Mouse (Mus musculus) ES-E14 (cell line): ENCODE data around the gene Cdyl. TPM values are rescaled to one million over a fixed set of nuclear protein-coding genes. Genes with fewer than 3 reads are reported as not detected.

Experiments
- DNase-seq: peaks from one replicate; pipeline ENCODE4 v3.0.0-alpha.2; 2013; ENCODE audit warnings: low read depth, low spot score
- H3K27ac ChIP-seq: 2 replicates; pipeline ENCODE4 v1.5.1; 2012; ENCODE audit warnings: low read depth, mild to moderate bottlenecking, low read length, moderate library complexity, mixed read lengths; ENCODE audit not compliant: poor library complexity, insufficient read depth, severe bottlenecking
- H3K36me3 ChIP-seq: 2 replicates; pipeline ENCODE4 v1.6.1; 2012; ENCODE audit warnings: mild to moderate bottlenecking, low read length, moderate library complexity, mixed read lengths; ENCODE audit not compliant: control insufficient read depth, poor library complexity, insufficient read depth, severe bottlenecking
- H3K4me1 ChIP-seq, 2 experiments: fragments of 150-350 bp in 1 of 2; sonication (generic) in 1 of 2; 2 replicates each; pipeline ENCODE4 v1.6.1; 2012; ENCODE audit warnings: low read length in 2 of 2, mild to moderate bottlenecking in 1 of 2, mixed read lengths in 1 of 2; ENCODE audit not compliant: control insufficient read depth in 2 of 2, insufficient read depth in 2 of 2, poor library complexity in 1 of 2
- H3K4me3 ChIP-seq, 2 experiments: fragments of 150-350 bp in 1 of 2; sonication (generic) in 1 of 2; 2 replicates each; pipeline ENCODE4 v1.5.1; 2012; ENCODE audit warnings: low read length in 2 of 2, low read depth in 1 of 2, mild to moderate bottlenecking in 1 of 2, mixed read lengths in 1 of 2; ENCODE audit not compliant: insufficient read depth in 1 of 2, poor library complexity in 1 of 2, severe bottlenecking in 1 of 2
- H3K9ac ChIP-seq: 2 replicates; pipeline ENCODE4 v1.6.1; 2012; ENCODE audit warnings: low read depth, mild to moderate bottlenecking, low read length, mixed read lengths; ENCODE audit not compliant: poor library complexity, insufficient read depth, severe bottlenecking
- H3K9me3 ChIP-seq: fragments of 150-350 bp; sonication (generic); 2 replicates; pipeline ENCODE4 v1.6.1; 2012; ENCODE audit warnings: low read depth, mild to moderate bottlenecking, low read length; ENCODE audit not compliant: control insufficient read depth, insufficient read depth
- CHD2 ChIP-seq: IDR thresholded peaks from 2 replicates; pipeline ENCODE4 v1.6.1; 2014; ENCODE audit warnings: mild to moderate bottlenecking, low read depth, low read length, inconsistent platforms
- HCFC1 ChIP-seq: IDR thresholded peaks from 2 replicates; pipeline ENCODE4 v1.6.1; 2012; ENCODE audit warnings: low read length, inconsistent platforms, borderline replicate concordance; ENCODE audit not compliant: insufficient read depth
- MAFK ChIP-seq: IDR thresholded peaks from 2 replicates; pipeline ENCODE4 v1.6.1; 2014; ENCODE audit warnings: mild to moderate bottlenecking, low read depth, low read length, inconsistent platforms; ENCODE audit not compliant: insufficient read depth
- ZC3H11A ChIP-seq: IDR thresholded peaks from 2 replicates; pipeline ENCODE4 v1.6.1; 2012; ENCODE audit warnings: low read depth, mild to moderate bottlenecking, inconsistent platforms, low read length, borderline replicate concordance
- ZNF384 ChIP-seq: IDR thresholded peaks from 2 replicates; pipeline ENCODE4 v1.6.1; 2012; ENCODE audit warnings: low read depth, low read length, inconsistent platforms
- in situ Hi-C, 2 experiments: fragments of 600-800 bp; cut with MboI; formaldehyde crosslinking; loops; one replicate each; pipeline ENCODE4 v1.15.1; 2025; ENCODE audit warnings: low sequenced_read_pairs in 2 of 2, inconsistent platforms in 1 of 2; ENCODE audit not compliant: unreplicated experiment in 2 of 2
- total RNA-seq: library from RNA; depleted of rRNA; stranded (reverse); fragments of 300-350 nt; gene quantifications from 2 replicates; pipeline ENCODE4 v1.2.3, GENCODE M21; 2012

Cdyl gene
- total RNA-seq, 1 experiment, result 20.3 TPM

GRCm38 (mm10) chr13:35647132-35647823, 12.4 kb upstream of the Cdyl start:
- TF ChIP-seq CHD2 (no peak), ZC3H11A (no peak), MAFK (no peak), HCFC1 (no peak)
- H3K27ac ChIP-seq, result no peak overlapping the region
- H3K9ac ChIP-seq, result no peak overlapping the region
- no peaks in the 10 kb centered on the region for H3K9me3 ChIP-seq
- H3K4me1 ChIP-seq, result no peaks in the 10 kb centered on the region
- no peak overlapping the region for H3K4me3 ChIP-seq
- in situ Hi-C loops, result no loop called here
- H3K36me3 ChIP-seq, result no peaks in the 10 kb centered on the region
- DNase-seq, result no peak

GRCm38 (mm10) chr13:35650284-35650872, 9.3 kb upstream of the Cdyl start:
- Histone ChIP-seq H3K4me3 (no peak overlapping the region), H3K9ac (no peak overlapping the region), H3K36me3 (no peaks in the 10 kb centered on the region), H3K4me1 (no peaks in the 10 kb centered on the region), H3K9me3 (no peaks in the 10 kb centered on the region), H3K27ac (no peak overlapping the region)
- in situ Hi-C loops, result no loop called here
- TF ChIP-seq HCFC1 (no peak), ZC3H11A (no peak), CHD2 (no peak), MAFK (no peak), ZNF384 (no peak)
- no peak for DNase-seq

GRCm38 (mm10) chr13:35652851-35653250, 6.8 kb upstream of the Cdyl start:
- no peak overlapping the region for H3K9ac ChIP-seq
- H3K4me3 ChIP-seq, result no peak overlapping the region
- H3K36me3 ChIP-seq, result no peaks in the 10 kb centered on the region
- no peaks in the 10 kb centered on the region for H3K4me1 ChIP-seq
- TF ChIP-seq HCFC1 (no peak), MAFK (no peak), ZC3H11A (no peak), ZNF384 (no peak), CHD2 (no peak)
- no peaks in the 10 kb centered on the region for H3K9me3 ChIP-seq
- in situ Hi-C loops, result no loop called here
- no peak overlapping the region for H3K27ac ChIP-seq
- no peak for DNase-seq

GRCm38 (mm10) chr13:35656853-35657252, 2.8 kb upstream of the Cdyl start:
- TF ChIP-seq ZC3H11A (no peak), MAFK (no peak), CHD2 (no peak), HCFC1 (no peak)
- in situ Hi-C loops, result no loop called here
- DNase-seq, result no peak
- Histone ChIP-seq H3K4me1 (no peaks in the 10 kb centered on the region), H3K4me3 (no peak overlapping the region), H3K36me3 (no peaks in the 10 kb centered on the region), H3K9me3 (no peaks in the 10 kb centered on the region), H3K27ac (no peak overlapping the region), H3K9ac (no peak overlapping the region)
